Mouse (Mus musculus) neural tube, embryonic 14.5 days (tissue): ENCODE measurements around the gene H2afz. TPM values are rescaled to one million over a fixed set of nuclear protein-coding genes. Genes with fewer than 3 reads are reported as not detected.

Experiments
- ATAC-seq: fragments of 200-750 bp; cut with Nextera tagmentation; 2 replicates; pipeline ENCODE4 v1.8.0; 2017; ENCODE audit warnings: low read depth, mild to moderate bottlenecking, moderate TSS enrichment, moderate library complexity
- H3K27ac ChIP-seq: fragments of 300-500 bp; sonication (generic); 2 replicates; pipeline ENCODE4 v1.5.1; 2014; ENCODE audit warnings: low read depth, mild to moderate bottlenecking, control low read depth, low read length, moderate library complexity, mixed read lengths
- H3K27me3 ChIP-seq: fragments of 300-500 bp; sonication (generic); 2 replicates; pipeline ENCODE4 v1.6.1; 2014; ENCODE audit warnings: low read length; ENCODE audit not compliant: control insufficient read depth, insufficient read depth
- H3K36me3 ChIP-seq: fragments of 300-500 bp; sonication (generic); 2 replicates; pipeline ENCODE4 v1.6.1; 2014; ENCODE audit warnings: low read length, mixed read lengths; ENCODE audit not compliant: control insufficient read depth, insufficient read depth
- H3K4me1 ChIP-seq: fragments of 300-500 bp; sonication (generic); 2 replicates; pipeline ENCODE4 v1.6.1; 2014; ENCODE audit warnings: low read length; ENCODE audit not compliant: control insufficient read depth, insufficient read depth
- H3K4me2 ChIP-seq: fragments of 300-500 bp; sonication (generic); 2 replicates; pipeline ENCODE4 v1.6.1; 2014; ENCODE audit warnings: mild to moderate bottlenecking, low read depth, low read length, control low read depth
- H3K4me3 ChIP-seq: fragments of 300-500 bp; sonication (generic); 2 replicates; pipeline ENCODE4 v1.5.1; 2014; ENCODE audit warnings: low read depth, low read length, control low read depth, mixed read lengths
- H3K9ac ChIP-seq: fragments of 300-500 bp; sonication (generic); replicated peaks from 2 replicates; pipeline ENCODE4 v1.6.1; 2014; ENCODE audit warnings: low read depth, mild to moderate bottlenecking, control low read depth, low read length, mixed read lengths
- H3K9me3 ChIP-seq: fragments of 300-500 bp; sonication (generic); 2 replicates; pipeline ENCODE4 v1.6.1; 2016; ENCODE audit warnings: low read length; ENCODE audit not compliant: control insufficient read depth
- WGBS: fragments of 180-500 bp; shearing (Covaris S2); extraction: QIAGEN DNeasy Blood & Tissue Kit; methylation state at CpG from one replicate; pipeline ENCODE4 v1.1.7; 2014; 5-methylcytosine and 5-hydroxymethylcytosine counted together
- polyA plus RNA-seq: library from polyadenylated mRNA; unstranded; fragments of >200 nt; fragmentation: Nextera tagmentation; extraction: Ambion mirVana; gene quantifications from 2 replicates; pipeline ENCODE4 v1.2.1, GENCODE M21; 2014

H2afz gene
- polyA plus RNA-seq, 1 experiment from 2014 or later, result 673 TPM

DNA sequence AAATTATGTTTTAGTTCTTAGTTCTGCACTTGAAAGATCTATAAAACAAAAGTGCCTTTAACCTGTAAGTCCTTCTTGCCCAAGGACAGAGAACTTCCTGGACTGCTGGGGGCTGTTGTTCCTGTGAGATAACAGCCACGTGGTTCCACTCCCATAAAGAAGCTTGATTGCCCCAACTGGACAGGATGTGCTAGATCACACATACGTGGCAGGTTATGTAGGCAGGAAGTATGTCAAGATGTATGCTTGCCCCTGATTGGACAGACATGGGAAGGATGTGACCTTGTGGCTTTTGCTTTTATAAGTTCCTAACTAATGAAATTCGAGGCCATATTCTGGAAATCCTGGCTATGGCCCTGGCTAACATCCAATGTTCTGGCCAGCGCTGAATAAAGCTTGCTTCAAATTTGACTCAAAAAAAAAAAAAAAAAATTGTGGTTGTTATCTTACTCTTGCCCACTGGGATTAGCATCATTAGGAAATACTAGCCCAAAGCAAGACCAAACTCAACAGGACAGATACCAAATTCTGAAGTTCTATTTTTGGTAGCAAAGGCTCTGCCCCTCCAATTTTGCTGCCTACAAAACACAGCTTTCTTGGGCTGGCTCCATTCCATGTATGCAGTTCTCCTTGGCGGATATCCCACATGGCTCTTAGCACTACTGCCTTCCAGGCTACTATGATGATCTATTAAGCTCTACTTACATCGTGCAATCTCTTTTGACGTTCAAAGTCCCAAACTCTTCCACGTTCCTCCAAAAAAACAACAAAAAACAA lies 3.7 kb upstream of the H2afz start:
- ATAC-seq, result no peak
- Histone ChIP-seq H3K4me2 (no peak overlapping the region), H3K36me3 (no peaks in the 10 kb centered on the region), H3K27me3 (no peaks in the 10 kb centered on the region), H3K4me1 (no peaks in the 10 kb centered on the region), H3K9me3 (no peaks in the 10 kb centered on the region), H3K9ac (no peak overlapping the region), H3K27ac (no peak overlapping the region), H3K4me3 (no peak overlapping the region)
- 84% methylated on average over 8 of the region's 8 CpGs for WGBS

GRCm38 (mm10) chr3:137861436-137861835 lies 2.9 kb upstream of the H2afz start:
- Histone ChIP-seq H3K9ac (no peak overlapping the region), H3K36me3 (no peaks in the 10 kb centered on the region), H3K27ac (no peak overlapping the region), H3K4me2 (no peak overlapping the region), H3K9me3 (no peaks in the 10 kb centered on the region), H3K4me1 (no peaks in the 10 kb centered on the region), H3K4me3 (no peak overlapping the region), H3K27me3 (no peaks in the 10 kb centered on the region)
- ATAC-seq, result no peak
- 91% methylated on average over 4 of the region's 4 CpGs for WGBS

GRCm38 (mm10) chr3:137862600-137862999 lies 1.7 kb upstream of the H2afz start:
- peaks cover 4% of the 10 kb centered on the region; the same call in 1 of the 2 replicates for H3K4me1 ChIP-seq
- no peak overlapping the region for H3K9ac ChIP-seq
- no peak overlapping the region for H3K4me3 ChIP-seq
- no peak for ATAC-seq
- no peak overlapping the region for H3K27ac ChIP-seq
- no peaks in the 10 kb centered on the region for H3K36me3 ChIP-seq
- WGBS, result 95% methylated on average over 3 of the region's 3 CpGs
- H3K27me3 ChIP-seq, result no peaks in the 10 kb centered on the region
- no peaks in the 10 kb centered on the region for H3K9me3 ChIP-seq
- H3K4me2 ChIP-seq, result no peak overlapping the region

GRCm38 (mm10) chr3:137863330-137864123 lies 760 bp upstream of the H2afz start:
- no peaks in the 10 kb centered on the region for H3K36me3 ChIP-seq
- H3K9ac ChIP-seq, result peak overlapping the region; percentile 51
- H3K27me3 ChIP-seq, result no peaks in the 10 kb centered on the region
- WGBS, result 38% methylated on average over 22 of the region's 22 CpGs
- peak overlapping the region; percentile 95 for H3K27ac ChIP-seq
- ATAC-seq, result no peak
- H3K4me2 ChIP-seq, result peak overlapping the region; percentile 60
- peak overlapping the region; percentile 74 for H3K4me3 ChIP-seq
- H3K9me3 ChIP-seq, result no peaks in the 10 kb centered on the region
- H3K4me1 ChIP-seq, result peaks cover 6% of the 10 kb centered on the region; the same call in 1 of the 2 replicates

DNA sequence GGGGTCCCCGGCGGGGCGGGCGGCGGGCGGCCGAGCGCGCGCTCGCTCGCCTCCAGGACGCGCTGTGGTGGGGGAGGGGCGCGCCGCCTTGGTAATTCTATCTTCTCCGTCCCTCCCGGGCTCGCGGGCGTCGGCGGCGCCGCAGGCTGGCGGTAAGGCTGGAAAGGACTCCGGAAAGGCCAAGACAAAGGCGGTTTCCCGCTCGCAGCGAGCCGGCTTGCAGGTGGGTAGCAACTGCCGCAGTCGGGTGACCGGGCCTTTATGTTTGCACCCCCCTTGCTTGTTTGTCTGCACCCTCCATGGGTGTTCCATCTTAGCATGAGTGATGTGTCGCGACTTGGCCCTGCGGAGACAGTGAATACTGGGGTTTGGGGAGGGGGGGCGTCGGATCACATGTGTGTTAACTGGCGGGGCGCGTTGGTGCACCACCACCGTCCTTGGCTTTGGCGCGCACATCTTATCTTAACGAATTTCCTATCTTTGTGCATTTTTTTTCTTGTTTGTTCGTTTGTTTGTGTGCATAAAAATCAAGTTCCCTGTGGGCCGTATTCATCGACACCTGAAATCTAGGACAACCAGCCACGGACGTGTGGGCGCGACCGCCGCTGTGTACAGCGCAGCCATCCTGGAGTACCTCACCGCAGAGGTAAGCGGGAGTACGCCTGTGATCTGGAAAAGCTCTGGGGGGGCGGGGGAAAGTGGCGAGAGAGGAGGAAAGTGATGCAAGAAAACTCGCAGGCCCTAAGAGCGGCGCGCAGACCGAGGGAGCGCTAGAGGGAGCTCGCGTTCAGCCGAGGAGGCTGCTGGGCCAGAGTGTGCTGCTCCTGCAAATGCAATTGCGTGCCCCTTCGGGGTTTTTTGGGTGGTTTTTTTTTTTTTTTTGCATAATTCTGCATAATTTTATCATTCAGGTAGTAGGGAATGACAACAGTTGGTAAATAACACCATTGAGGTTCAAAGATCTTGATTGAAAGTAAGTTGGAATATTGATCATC lies 998 bp downstream of the H2afz start:
- WGBS, result under 1% methylated on average over 72 of the region's 74 CpGs
- peak; percentile 42 for ATAC-seq
- H3K27me3 ChIP-seq, result no peaks in the 10 kb centered on the region
- H3K9ac ChIP-seq, result peak overlapping the region; percentile 83
- H3K27ac ChIP-seq, result peak overlapping the region; percentile 95
- H3K9me3 ChIP-seq, result no peaks in the 10 kb centered on the region
- H3K4me3 ChIP-seq, result peak overlapping the region; percentile 74
- H3K4me2 ChIP-seq, result peak overlapping the region; percentile 55
- H3K36me3 ChIP-seq, result no peaks in the 10 kb centered on the region
- peaks cover 11% of the 10 kb centered on the region; the same call in 1 of the 2 replicates for H3K4me1 ChIP-seq

- Histone ChIP-seq H3K4me3 (peak overlapping the region; percentile 90), H3K4me1 (peaks cover 11% of the 10 kb centered on the region; the same call in 1 of the 2 replicates), H3K36me3 (no peaks in the 10 kb centered on the region), H3K9me3 (no peaks in the 10 kb centered on the region), H3K9ac (peak overlapping the region; percentile 96), H3K27me3 (no peaks in the 10 kb centered on the region), H3K4me2 (peak overlapping the region; percentile 73), H3K27ac (peak overlapping the region; percentile 97)
- ATAC-seq, result no peak
- 0% methylated on average over 2 of the region's 2 CpGs for WGBS
Measured at GRCm38 (mm10) chr3:137867133-137867436, 2.8 kb downstream of the H2afz start.

DNA sequence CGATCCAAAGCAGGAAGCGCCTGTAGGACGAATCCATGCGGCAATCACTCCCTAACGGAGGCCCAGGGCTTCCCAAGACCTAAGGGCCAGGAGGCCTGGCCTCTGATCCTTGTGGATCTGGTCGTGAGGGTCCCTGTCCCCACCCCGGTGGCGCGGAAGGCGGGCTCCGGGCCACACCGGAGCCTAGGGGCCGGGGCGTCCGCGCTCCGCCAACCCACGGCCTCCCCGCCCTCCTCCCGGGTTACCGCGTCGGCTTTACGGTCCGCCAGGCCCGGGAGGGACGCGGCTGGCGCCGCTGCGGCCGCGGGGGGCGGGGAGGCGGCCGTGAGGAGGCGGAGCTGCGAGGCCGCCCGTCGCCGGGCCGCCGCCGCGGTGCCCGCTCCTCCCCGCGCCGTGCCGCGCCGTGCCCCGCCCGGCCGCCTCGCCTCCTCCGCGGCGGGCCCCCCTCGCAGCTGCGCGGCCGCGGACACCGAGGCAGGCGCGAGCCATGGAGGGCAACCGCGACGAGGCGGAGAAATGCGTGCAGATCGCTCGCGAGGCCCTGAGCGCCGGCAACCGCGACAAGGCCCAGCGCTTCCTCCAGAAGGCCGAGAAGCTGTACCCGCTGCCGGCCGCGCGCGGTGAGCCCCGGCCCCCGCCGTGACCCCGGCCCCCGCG lies 3.3 kb downstream of the H2afz start, which contains the start of gene Dnajb14:
Gene Dnajb14, plus strand, starts transcription at position 239 of the 657 bp plus-strand sequence.
- Histone ChIP-seq H3K27me3 (no peaks in the 10 kb centered on the region), H3K4me3 (peak within 1 kb of the TSS; percentile 90), H3K36me3 (no peaks in the 10 kb centered on the region), H3K4me2 (peak within 1 kb of the TSS; percentile 73), H3K4me1 (peaks cover 11% of the 10 kb centered on the region; the same call in 1 of the 2 replicates), H3K9ac (peak within 1 kb of the TSS; percentile 96), H3K9me3 (no peaks in the 10 kb centered on the region), H3K27ac (peak within 1 kb of the TSS; percentile 97)
- ATAC-seq, result peak; percentile 21
- 0% methylated on average over 45 of the region's 94 CpGs for WGBS
